10 mouse cellular contexts compared by ENCODE assay signal in the genomic region with DNA sequence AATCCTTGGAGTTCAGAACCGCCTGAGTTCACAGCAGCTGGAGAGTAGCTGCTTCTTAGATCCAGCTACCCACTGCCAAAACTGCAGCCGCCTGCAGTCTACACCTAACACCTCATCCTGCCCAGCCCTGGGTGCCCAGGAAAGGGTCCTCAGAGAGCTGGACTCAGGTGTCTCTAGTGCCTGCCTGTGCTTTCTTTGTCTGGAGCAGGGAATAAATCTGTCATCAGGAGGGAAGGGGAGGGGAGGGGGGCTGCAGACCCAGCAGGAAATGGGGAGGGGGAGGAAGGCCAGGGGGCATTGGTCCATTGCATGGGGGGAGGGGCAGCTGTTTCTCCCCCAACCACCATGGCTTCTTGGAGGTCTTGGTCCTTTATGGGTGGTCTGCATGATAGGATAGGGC. TPM values are rescaled to one million over a fixed set of nuclear protein-coding genes. Genes with fewer than 3 reads are reported as not detected.
A peak's percentile ranks its signal among the peaks of the same experiment; 100 is the strongest.
DNase-seq lines count a peak whose midpoint lies in the region; ATAC-seq and TF ChIP-seq lines count a peak whose summit lies in the region.
"Had no signal": no experiment of that assay in that cellular context is flagged by ENCODE, and none has a peak within 500 bp of the region (broad histone marks: within the 10 kb centered on the region; RNA-seq: fewer than 3 reads in every experiment).

No protein-coding gene starts in this region.

- H3K9me3 ChIP-seq in heart, embryonic 14.5 days (ENCODE audit: control insufficient read depth, low read length): no peaks in the 10 kb centered on the region
- no peaks in the 10 kb centered on the region for H3K9me3 ChIP-seq in hindbrain, postnatal 0 days (ENCODE audit: low read length)
- H3K9me3 ChIP-seq in midbrain, embryonic 15.5 days: no peaks in the 10 kb centered on the region

- no peak for DNase-seq in heart, adult 8-10 months (ENCODE audit: low spot score)
- DNase-seq in embryo, embryonic 11 days: peak; percentile 79
- DNase-seq in hindbrain, postnatal 0 days (ENCODE audit: low spot score): no peak
- DNase-seq in adipocyte (ENCODE audit: low spot score): no peak
- DNase-seq in frontal cortex, postnatal 36 days (ENCODE audit: low spot score in 2 of 2): no peak
- DNase-seq in right cerebral cortex, postnatal 36 days (ENCODE audit: low spot score in 2 of 2): no peak

- no peak for ATAC-seq in heart, embryonic 14.5 days (ENCODE audit: insufficient number of reproducible peaks, insufficient read depth, low FRiP score, low read depth)
- no peak for ATAC-seq in hindbrain, postnatal 0 days
- ATAC-seq in midbrain, embryonic 15.5 days (replicated peaks): no peak

- no peak overlapping the region for H3K27ac ChIP-seq in heart, embryonic 14.5 days (replicated peaks in 1 of 2; ENCODE audit: control insufficient read depth in 1 of 2, insufficient read depth in 1 of 2, low read depth in 2 of 2, low read length in 2 of 2)
- no peak overlapping the region for H3K27ac ChIP-seq in hindbrain, postnatal 0 days
- H3K27ac ChIP-seq in midbrain, embryonic 15.5 days: no peak overlapping the region
- H3K27ac ChIP-seq: macrophage had no signal

- H3K9ac ChIP-seq in heart, embryonic 14.5 days (ENCODE audit: low read length): no peak overlapping the region
- H3K9ac ChIP-seq in hindbrain, postnatal 0 days (replicated peaks; ENCODE audit: low read length): no peak overlapping the region
- no peak overlapping the region for H3K9ac ChIP-seq in midbrain, embryonic 15.5 days

- H3K36me3 ChIP-seq in heart, embryonic 14.5 days (ENCODE audit: control insufficient read depth, insufficient read depth, low read length): peaks cover 24% of the 10 kb centered on the region
- H3K36me3 ChIP-seq in hindbrain, postnatal 0 days (ENCODE audit: insufficient read depth, low read length): peaks cover 9% of the 10 kb centered on the region; the same call in 1 of the 2 replicates
- H3K36me3 ChIP-seq in midbrain, embryonic 15.5 days (replicated peaks): peaks cover 3% of the 10 kb centered on the region; the same call in 1 of the 2 replicates

- H3K4me3 ChIP-seq in heart, embryonic 14.5 days (ENCODE audit: control insufficient read depth in 1 of 2, insufficient read depth in 1 of 2, low read depth in 1 of 2, low read length in 2 of 2): peak overlapping the region in 1 of 2 experiments; percentile 58; a peak in 1 of 4 replicates
- H3K4me3 ChIP-seq in hindbrain, postnatal 0 days (ENCODE audit: low read length): peak overlapping the region; percentile 49; the same call in 1 of the 2 replicates
- peak overlapping the region; percentile 48; the same call in 1 of the 2 replicates for H3K4me3 ChIP-seq in midbrain, embryonic 15.5 days

- H3K4me1 ChIP-seq in heart, embryonic 14.5 days (ENCODE audit: control insufficient read depth in 2 of 2, insufficient read depth in 2 of 2, low read length in 2 of 2): peaks cover 12 to 24% of the 10 kb centered on the region in 2 experiments; a peak in 3 of 4 replicates
- H3K4me1 ChIP-seq in hindbrain, postnatal 0 days (ENCODE audit: insufficient read depth, low read length): no peaks in the 10 kb centered on the region; the same call in 1 of the 2 replicates
- H3K4me1 ChIP-seq in midbrain, embryonic 15.5 days: peaks cover 40% of the 10 kb centered on the region

- peak overlapping the region; percentile 98; the same call in 1 of the 2 replicates for H3K4me2 ChIP-seq in heart, embryonic 14.5 days (ENCODE audit: low read length)
- peak overlapping the region; percentile 91 for H3K4me2 ChIP-seq in hindbrain, postnatal 0 days (ENCODE audit: low read depth, low read length)
- H3K4me2 ChIP-seq in midbrain, embryonic 15.5 days: peak overlapping the region; percentile 94

- 14% methylated on average over 2 of the region's 2 CpGs for WGBS in heart, embryonic 14.5 days
- 12% methylated on average over 2 of the region's 2 CpGs for WGBS in hindbrain, postnatal 0 days
- WGBS in midbrain, embryonic 15.5 days: 2% methylated on average over 2 of the region's 2 CpGs

- peaks cover 35% of the 10 kb centered on the region for H3K27me3 ChIP-seq in heart, embryonic 14.5 days (ENCODE audit: control insufficient read depth, insufficient read depth, low read length)
- no peaks in the 10 kb centered on the region for H3K27me3 ChIP-seq in hindbrain, postnatal 0 days (ENCODE audit: insufficient read depth, low read length)
- H3K27me3 ChIP-seq in midbrain, embryonic 15.5 days (replicated peaks): peaks cover 18% of the 10 kb centered on the region

- no peak for TF ChIP-seq CTCF in hindbrain, postnatal 0 days (IDR thresholded peaks at IDR 0.05; ENCODE audit: low read depth)

RNA-seq across cellular contexts. Expression of a gene that starts 1.0 kb away (rescaled TPM):
- 0.46 and 0.59 TPM in 2 replicates for polyA plus RNA-seq in heart, embryonic 14.5 days (2014; fragmentation: Nextera tagmentation; extraction: Ambion mirVana)
- under 1 TPM in 1 of 4 experiments, not detected in 3; 0.22 TPM for total RNA-seq in heart, adult 8-10 months (2022)
- 6.1 and 9.9 TPM in 2 replicates for total RNA-seq in hindbrain, postnatal 0 days (2014; rRNA removed)
- polyA plus RNA-seq in hindbrain, postnatal 0 days (2015; fragmentation: Nextera tagmentation; extraction: Ambion mirVana): 6.3 and 7.4 TPM in 2 replicates
- 4.7 and 4.9 TPM in 2 replicates for polyA plus RNA-seq in midbrain, embryonic 15.5 days (2015; fragmentation: Nextera tagmentation; extraction: Ambion mirVana)
- total RNA-seq: CH12.LX had no signal
- polyA plus RNA-seq: macrophage had no signal

RNA-seq across cellular contexts. Expression of a gene that starts 22.9 kb away (rescaled TPM):
- polyA plus RNA-seq in heart, embryonic 14.5 days (2014; fragmentation: Nextera tagmentation; extraction: Ambion mirVana): 21.8 and 24.5 TPM in 2 replicates
- 10 to 100 TPM; 13.0 to 15.3 (median 13.5) TPM for total RNA-seq in heart, adult 8-10 months (2022)
- total RNA-seq in hindbrain, postnatal 0 days (2014; rRNA removed): 49.3 and 54.2 TPM in 2 replicates
- polyA plus RNA-seq in hindbrain, postnatal 0 days (2015; fragmentation: Nextera tagmentation; extraction: Ambion mirVana): 31.3 and 34.7 TPM in 2 replicates
- polyA plus RNA-seq in midbrain, embryonic 15.5 days (2015; fragmentation: Nextera tagmentation; extraction: Ambion mirVana): 36.5 and 39.9 TPM in 2 replicates

RNA-seq across cellular contexts. Expression of a gene that starts 46.3 kb away (rescaled TPM):
- 59.1 and 64.5 TPM in 2 replicates for polyA plus RNA-seq in heart, embryonic 14.5 days (2014; fragmentation: Nextera tagmentation; extraction: Ambion mirVana)
- 10 to 100 TPM; 41.6 to 53.8 (median 51.7) TPM for total RNA-seq in heart, adult 8-10 months (2022)
- 231 and 249 TPM in 2 replicates for total RNA-seq in hindbrain, postnatal 0 days (2014; rRNA removed)
- 271 and 289 TPM in 2 replicates for polyA plus RNA-seq in hindbrain, postnatal 0 days (2015; fragmentation: Nextera tagmentation; extraction: Ambion mirVana)
- polyA plus RNA-seq in midbrain, embryonic 15.5 days (2015; fragmentation: Nextera tagmentation; extraction: Ambion mirVana): 234 and 240 TPM in 2 replicates

RNA-seq across cellular contexts. Expression of a gene that starts 48.3 kb away (rescaled TPM):
- polyA plus RNA-seq in heart, embryonic 14.5 days (2014; fragmentation: Nextera tagmentation; extraction: Ambion mirVana): 11.6 and 15.3 TPM in 2 replicates
- 10 to 100 TPM; 25.8 to 42.5 (median 34.9) TPM for total RNA-seq in heart, adult 8-10 months (2022)
- 106 and 108 TPM in 2 replicates for total RNA-seq in hindbrain, postnatal 0 days (2014; rRNA removed)
- 197 and 201 TPM in 2 replicates for polyA plus RNA-seq in hindbrain, postnatal 0 days (2015; fragmentation: Nextera tagmentation; extraction: Ambion mirVana)
- 125 and 127 TPM in 2 replicates for polyA plus RNA-seq in midbrain, embryonic 15.5 days (2015; fragmentation: Nextera tagmentation; extraction: Ambion mirVana)
